Mouse (Mus musculus) ovary, adult 18-20 months (tissue): ENCODE measurements around the gene Calm1.
"Not testable (repeated sequence)": the region's sequence is repeated elsewhere in the genome, so short reads cannot be mapped to it uniquely, and the experiment has no call there.

Experiments
- DNase-seq: peaks from one replicate; pipeline ENCODE4 v3.0.0; 2022; ENCODE audit warnings: low spot score, mixed read lengths

Gene Calm1

DNA sequence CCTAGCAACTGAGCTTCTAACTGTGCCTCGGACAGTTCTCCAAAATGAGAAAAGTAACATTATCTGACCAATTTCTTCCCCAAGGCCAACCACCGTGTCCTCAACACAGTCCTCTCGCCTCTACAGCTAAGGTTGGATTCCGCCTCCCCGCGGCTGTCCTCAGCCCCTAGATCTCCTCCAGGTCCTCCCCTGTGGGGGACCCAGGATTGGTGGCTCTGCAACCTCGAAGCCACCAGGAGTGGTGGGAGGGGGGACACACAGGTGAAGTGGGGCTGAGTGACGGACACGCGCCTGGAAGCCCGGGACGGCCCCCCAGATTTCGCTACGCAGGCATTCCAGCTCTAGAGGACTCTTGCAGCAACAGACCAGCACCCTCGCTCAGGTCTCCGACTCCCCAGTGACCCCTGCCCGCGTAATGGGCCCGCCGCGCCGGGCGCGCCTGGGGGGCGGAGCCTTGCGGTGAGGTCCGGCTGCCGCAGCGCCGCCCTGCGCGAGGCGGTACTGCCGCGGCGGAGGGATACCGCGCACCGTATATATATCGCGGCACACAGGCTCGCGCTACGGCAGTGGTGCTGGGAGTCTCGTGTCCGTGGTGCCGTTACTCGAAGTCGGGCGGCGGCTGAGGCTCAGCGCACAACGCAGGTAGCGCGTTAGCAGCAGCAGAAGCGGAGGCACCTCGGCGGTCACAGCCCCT is at the start of gene Calm1:
Gene Calm1 (plus strand): TSS at position 469 of the 694 bp plus-strand sequence.
- peak; percentile 86 for DNase-seq

DNA sequence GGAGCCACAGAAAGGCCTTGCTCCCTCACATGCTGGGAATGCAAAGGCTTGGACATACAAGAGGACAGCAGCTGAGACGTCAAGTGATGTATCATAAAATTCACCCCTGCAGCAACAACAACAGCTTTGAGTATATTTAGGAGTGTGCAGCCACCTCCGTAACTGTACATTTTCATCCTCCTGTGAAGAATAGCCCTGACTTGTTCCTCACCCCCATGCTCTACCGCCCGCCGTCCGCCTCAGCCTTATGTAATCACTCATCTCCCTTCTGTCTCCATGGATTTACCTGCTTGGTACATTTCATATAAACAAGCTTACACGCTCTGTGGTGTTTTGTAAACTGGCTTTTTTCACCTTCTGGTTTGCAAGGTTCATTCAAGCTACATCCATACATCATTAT is 46.8 kb upstream of the Calm1 start:
- DNase-seq: no peak

DNA sequence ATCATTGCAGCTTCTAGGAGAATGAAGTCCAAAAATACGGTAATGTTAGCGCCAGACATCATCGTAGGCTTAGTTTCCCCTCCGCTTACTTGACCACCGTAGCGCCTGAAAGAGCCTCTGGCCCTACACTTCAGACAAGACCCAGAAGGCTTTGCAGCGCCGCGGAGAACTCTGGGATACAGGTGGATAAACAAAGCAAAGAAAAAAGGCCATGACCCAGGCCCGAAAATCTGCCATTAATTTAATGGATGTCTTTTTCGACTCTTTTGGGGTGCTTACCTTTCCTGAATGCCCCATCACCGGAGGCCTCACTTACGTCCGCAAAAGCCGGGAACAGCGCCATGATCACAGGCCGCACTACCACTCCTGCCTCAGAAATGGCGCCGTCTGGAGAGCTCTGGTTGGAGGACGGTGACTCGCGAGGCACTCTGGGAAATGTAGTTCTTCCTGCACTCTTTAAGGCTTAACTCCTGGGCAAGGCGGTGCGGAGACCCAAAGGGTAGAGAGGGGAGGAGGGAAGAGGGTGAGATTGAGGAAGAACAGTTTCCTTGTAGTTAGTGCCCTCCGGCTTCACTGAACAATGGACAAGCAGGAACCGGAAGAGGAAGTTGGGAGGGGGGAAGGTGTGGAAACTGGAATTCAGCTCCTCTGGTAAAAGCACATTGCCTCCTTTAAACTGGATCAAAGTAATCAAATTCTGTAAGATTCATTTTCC is 39.8 kb upstream of the Calm1 start, which contains the start of gene Nrde2:
Gene Nrde2 (minus strand): TSS at position 393 of the 715 bp plus-strand sequence.
- peak; percentile 84 for DNase-seq

DNA sequence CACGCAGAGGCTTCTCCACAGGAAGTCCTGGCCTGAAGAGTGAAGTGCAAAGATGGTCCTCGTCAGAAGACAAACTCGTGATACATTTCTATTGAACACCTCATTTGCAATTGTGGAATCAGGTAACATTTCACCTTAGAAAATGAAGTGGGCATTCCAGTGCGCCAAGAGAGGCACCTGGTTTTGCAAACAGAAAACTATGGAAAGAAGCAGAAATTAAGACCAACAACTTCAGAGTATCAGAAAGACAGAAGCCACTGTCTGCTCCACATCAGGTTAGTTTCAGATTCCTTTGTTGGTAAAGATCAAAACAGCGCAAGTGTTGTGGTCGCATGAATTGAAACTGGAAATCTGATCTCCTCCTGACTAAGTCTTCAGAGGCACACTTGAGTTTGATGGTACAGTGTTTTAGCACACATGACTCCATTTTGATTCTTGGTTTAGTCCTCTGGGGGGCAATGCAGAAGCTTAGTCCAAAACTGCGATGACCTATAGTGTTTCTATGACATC is 34.2 kb upstream of the Calm1 start:
- DNase-seq: no peak

DNA sequence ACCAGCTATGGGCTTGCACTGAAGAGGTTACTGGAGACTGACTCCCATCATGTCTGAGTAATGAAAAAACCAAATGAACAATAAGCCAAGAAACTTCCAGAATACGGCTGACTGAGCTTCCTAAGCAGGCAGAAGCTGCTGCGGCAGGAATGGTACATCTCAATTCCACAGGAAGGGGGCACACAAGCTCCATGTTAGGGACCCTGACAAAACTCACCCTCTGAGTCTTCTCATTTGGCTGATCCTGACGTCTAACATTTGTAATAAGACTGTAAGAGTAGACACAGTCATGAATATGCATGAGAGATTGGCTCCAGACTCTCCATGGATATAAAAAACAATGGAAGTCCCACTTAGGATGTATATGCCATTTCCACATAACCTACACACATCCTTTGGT is 33.1 kb upstream of the Calm1 start:
- DNase-seq: no peak

DNA sequence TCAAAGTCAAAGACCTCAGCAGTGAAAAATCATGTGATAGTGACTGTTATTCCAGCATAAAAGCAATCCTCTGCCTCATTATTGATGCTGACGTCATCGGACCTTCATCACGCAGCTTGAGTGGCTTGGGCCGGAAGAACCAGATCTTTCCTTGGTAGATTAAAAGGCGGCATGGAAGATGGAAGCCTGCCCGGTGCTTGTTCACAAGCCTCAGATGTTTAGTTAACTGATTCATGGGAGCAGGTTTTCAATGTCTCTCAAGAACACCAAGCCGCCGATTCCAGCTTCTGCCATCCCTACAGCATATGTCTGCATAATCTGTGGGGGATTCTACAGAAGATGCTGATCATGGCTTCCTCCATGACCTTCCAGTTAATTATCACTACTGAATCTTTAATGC is 32.3 kb upstream of the Calm1 start:
- DNase-seq: no peak

DNA sequence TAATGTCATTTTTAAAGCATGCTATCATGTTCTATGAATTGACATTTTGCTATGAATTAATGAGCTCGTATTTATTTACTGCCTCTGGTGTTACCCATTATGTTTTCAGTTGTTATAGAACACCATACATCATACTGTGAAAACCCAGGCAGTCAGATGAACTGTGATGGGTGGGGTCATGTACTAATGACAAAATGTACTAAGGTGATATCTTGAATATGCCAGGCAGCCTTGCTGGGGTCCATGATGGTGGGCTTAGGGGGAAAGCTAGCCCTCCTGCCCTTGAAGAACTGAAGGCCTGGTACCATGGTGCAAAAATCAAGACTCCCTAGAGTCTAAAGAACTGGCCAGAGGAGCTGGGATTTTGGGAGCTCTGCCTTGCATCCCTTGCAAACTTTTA is 31.7 kb upstream of the Calm1 start:
- no peak for DNase-seq

DNA sequence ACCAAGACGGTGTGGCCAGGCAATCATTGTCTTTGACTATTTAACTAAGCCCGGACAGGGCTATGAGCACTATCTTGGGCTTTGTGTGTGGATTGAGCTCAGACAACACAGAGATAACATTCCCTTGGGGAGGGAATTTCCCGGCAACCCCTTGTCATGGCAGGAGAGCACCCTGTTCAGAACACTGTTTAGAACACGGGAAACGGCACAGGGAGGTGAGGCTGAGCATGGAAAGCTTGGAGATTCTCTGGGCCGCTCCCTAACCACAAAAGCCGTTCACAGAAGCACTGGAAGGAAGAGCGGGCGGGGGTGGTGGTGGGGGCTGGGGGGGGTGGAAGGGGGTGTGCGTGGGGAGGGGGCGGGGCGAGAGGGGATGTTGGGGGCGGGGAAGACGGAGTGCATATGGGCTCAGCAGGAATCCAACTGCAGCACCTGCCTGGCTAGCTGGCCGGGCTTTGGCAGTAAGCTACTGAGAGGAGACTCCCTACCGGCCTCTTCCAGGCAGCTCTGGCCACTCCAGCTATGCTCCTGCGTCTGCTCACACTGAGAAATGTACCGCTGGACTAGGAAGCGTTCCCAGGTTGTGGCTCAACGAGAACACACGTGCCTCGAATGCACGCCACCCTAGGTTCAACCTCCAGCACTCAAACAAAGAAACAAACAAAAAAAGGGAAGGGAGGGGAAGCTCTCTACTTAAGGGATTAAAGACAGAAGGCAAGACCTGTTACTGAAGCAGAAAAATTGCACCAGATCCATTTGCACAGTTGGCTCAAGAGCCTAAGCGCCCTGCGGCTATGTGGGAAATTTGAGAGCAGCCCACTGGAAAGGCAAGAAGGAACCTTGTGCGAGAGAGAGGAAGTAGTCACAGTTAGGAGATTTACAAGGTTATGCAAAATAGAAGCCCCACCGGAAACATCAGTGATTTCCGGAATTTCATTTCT is 31.0 kb upstream of the Calm1 start:
- DNase-seq: no peak

DNA sequence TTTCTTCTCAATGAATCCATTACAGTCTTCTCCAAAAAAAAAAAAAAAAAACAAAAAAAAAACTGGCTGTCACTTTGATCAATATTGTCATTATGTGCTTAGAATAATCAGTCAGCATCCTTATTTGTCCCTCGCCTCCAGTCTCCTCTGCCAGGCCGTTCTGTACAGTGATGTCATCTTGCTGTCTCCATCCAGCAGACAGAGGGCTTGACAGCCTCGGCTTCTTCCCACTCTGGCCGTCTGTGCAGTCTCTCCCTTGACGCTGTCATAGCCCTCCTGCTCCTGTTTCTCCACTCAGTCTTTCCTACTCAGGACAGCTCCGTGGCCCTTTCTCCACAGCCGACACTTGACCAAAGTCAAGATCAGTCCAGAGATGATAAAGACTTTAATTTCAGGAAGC is 26.8 kb upstream of the Calm1 start:
- DNase-seq: no peak

DNA sequence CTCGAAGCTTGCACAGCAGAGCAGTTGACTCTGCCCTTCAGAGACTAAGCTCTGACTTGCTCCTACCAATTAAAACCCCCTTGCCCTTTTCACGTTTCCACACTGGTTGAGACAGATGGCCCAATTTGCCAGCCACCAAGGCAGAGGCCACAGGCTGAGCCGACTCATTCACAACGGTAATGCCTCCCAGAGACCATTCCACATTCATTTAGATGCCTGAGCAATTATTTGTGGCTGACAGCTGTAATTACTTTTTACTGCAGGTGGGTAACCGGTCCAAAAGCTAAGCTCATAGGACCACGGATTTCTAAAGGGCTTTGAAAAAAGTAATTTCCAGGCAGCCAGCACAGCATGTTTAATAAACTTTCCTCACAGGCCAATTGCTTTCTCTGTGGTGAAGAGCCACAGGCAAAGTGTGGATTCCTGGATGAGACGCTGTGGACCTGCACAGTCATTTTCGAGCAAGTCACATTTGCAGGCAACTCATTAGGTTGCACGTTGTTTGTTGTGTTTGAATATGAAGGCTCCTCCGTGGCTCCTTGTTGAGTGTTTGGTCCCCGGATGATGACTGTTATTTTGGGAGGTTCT is 22.7 kb upstream of the Calm1 start:
- DNase-seq: no peak

DNA sequence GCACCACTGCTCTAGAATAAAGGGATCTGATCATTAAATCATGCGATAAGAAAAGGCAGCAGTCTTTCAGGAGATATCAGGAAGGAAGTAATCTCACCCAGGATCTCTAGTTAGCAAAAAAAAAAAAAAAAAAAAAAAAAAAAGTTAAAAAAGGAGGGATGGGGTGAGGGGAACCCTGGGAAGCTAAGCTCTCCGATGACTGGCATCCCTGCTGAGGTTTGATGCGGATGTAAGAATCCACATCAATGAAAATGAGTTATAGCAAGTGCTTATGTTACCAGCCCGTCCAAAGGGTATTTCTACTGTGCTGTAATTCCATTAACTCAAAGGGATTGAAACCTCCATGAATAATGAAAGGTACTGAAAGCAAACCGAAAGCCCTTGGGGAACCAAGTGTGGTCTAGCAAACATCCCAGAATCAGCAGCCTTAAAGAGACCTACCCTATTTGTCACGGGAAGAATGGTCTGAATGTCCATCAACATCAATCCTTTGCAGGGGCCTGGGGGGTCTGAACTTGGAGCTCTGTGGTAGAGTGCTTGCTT is 20.3 kb upstream of the Calm1 start:
- no peak for DNase-seq

DNA sequence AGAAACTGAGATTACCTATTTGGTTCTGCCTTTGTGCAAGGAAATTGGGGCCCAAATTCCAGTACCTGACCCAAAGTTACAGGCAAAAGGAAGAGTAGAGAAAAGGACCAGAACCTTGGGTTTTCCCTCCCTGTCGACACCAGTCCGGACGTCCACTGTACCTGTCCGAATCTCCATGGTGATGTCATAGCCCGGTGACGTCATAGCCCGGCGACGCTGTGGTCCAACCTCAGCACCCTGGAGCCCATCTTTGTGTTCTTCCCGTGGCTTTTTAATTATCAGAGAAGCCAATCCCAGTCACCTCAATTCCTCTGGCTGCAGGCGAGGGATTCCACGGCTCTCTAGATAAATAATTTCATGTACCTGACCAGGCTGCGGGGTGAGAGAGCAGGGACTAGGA is 18.4 kb upstream of the Calm1 start:
- DNase-seq: no peak

DNA sequence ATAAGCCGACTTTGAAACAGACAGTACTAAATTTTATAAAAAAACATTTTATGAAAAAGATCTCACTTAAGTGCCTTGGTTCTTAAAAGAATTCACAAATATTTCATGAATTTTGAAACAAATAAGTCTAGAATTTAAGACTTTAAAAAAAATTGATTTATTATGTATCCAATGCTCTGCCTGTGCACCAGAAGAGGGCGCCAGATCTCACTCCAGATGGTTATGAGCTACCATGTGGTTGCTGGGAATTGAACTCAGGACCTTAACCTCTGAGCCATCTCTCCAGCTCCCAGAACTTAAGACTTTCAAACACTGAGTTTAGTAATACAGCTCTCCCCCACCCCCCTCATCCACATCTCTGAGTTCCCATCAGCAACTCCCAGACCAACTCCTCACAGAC is 16.6 kb upstream of the Calm1 start:
- no peak for DNase-seq

DNA sequence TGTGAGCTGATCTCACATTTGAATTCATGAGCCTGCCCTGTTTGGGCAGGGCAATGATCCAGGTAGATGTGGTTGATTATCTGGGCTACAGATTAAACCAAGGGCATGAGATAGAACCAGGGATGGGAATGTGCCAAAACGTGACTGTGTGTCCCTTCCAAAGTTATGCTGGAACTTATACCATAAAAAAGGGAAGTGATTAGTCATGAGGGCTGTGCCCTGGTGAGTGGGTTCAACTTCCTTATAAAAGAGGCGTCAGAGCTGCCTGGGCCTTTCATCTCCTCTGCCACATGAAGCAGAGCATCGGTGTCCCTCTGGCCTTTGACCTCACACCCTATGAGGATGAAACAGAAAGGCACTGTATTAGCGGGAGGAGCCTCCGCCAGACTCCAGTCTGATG is 15.3 kb upstream of the Calm1 start:
- no peak for DNase-seq

DNA sequence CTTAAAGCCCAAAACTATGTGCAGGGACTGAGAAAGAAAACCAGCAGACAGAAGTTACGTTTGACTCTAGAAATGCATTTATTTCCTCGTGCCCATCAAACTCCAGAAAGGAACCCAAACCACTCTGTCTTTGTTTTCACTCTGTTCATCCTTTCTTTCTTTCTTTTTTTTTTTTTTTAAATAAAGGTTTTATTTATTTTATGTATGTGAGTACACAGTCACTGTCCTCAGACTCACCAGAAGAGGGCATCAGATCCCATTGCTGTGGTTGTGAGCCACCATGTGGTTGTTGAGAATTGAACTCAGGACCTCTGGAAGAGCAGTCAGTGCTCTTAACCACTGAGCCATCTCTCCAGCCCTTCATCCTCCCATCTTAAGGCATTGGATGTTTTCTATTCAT is 14.3 kb upstream of the Calm1 start:
- not testable (repeated sequence) for DNase-seq

DNA sequence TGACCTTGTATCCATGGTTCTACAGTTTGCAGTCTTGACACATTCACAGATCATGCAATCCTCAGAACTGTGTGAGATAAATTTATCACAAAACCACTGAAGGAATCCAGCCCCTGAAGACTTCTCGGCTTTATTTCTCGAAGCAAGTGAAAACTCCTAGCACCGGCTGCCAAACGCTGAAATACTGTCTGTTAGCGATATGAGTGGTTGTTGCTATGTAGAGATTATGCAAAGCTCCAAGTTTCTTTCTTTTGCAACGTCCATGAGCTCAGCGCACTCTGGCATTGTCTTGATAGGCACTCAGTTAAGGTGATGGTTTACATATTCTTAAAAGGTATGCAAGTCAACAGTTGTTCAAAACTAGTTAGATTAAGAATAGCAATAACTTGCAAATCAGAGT is 13.3 kb upstream of the Calm1 start:
- DNase-seq: no peak

DNA sequence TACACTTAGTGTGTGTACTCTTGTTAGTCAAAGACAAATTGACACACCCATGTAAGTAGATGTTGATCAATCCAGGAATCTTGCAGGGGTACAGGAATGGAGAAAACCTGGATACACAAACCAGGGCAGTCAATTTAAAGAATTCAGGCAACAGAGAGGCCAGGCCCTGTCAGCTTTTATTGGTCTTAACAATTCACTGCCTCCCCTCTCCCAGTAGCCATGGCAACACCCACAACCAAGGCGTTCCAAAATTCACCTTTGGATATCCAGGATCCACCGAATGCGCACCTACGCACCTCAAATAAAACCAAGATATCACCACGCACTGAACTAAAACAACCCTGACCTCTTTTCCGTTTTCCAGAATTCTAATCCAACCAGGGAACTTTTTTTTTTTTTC is 12.9 kb upstream of the Calm1 start:
- DNase-seq: no peak

DNA sequence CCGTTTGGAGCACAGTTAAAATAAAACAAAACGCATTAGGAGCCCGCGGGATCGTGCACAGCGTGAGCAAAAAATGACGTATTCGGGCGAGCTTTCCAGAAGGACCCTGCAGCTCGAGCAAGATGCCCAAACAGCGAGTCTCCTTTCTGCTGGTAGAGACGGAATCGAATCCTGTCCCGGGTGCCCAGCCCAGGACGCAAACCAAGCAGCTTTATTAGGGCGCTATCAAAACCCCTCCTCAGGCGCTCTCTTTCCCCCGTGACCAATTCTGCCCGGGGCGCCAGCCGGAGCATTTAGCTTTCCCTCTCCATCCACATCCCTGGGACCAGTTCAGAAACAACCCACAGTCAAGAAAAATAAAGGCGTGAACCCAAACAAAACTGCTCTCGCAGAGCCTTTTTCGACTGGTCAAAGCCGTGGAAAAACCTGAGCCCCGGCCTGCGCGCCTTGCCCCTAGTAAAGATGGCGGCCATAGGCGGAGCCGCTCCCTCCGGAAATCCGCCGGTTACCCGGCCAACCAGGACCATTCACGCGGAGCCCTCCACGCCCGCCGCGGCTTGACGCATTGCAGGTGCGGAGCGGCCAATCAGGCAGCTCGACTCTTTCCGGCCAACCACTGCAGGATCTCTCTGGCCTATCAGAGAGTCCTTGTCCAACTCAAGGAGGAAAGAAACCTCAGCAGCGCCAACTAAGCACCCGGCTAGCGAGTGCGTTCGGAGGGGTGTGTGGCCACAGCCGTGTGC is 12.1 kb upstream of the Calm1 start:
- DNase-seq: peak; percentile 99

DNA sequence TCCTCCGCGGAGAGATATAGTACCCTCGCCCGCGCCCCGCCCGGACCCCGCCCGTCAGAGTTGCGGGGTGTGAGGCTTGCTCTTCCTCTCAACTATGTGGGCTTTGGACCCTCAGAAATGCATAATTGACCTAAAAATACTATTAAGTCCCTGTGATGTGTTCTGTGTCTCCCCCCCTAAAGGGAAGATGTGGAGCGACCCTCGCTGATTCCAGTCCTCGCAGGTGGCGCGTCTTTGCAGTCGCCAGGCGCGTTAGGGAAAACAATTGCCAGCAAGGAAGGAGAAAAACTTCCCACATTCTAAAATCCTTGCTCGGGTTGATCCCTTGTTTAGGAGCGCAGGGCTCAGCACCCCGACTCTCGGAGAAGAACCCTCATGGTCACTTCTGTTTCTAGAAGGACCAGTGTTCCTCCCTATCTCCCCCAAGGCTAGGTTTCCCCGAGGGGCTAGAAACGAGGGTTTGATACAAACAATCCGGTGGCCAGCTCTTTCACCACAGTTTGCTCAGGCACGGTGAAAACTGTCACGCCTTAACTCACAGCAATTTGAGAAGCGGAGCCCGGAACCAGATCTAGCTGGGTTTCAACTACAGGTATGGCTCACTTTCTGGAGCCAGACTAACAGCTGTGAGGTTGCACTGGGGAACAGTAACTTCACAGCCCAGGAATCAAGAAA is 11.3 kb upstream of the Calm1 start:
- no peak for DNase-seq

DNA sequence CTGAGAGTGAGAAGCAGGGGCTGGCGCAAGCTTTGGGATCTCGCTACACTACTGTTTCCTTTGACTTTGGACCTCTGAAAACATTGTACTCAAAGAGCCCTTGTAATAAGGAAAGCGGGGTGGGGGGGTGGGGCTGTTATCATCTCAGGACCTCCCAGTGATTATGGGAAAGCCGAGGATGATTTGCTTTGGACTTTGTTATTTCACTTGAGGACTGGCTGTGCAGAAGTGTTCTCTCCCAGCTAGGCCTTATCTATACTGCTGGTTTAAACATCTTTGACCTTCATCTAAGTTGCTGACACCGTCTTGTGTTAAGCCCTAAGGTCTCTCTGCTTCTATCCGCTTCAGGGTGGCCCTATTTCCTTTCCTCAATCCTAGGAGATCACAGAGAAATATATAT is 8.4 kb upstream of the Calm1 start:
- DNase-seq: no peak

DNA sequence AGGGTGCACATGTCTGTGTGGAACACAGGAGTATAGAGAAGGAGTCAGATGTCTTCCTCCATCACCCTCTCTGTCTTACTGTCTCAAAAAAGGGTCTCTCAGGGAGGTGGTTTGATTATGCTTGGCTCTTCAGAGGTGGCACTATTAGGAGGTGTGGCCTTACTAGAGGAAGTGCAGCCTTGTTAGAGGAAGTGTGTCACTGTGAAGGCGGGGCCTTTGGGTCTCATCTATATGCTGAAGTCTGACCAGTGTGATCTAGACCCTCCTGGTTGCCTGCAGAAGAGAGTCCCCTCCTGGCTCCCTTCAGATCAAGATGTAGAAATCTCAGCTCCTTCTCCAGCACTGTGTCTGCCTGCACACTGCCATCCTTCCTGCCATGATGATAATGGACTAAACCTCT is 5.1 kb upstream of the Calm1 start:
- DNase-seq: no peak
